Mouse (Mus musculus): ENCODE results near the gene Bean1. TPM values are rescaled to one million over a fixed set of nuclear protein-coding genes. Genes with fewer than 3 reads are reported as not detected.
A peak's percentile ranks its signal among the peaks of the same experiment; 100 is the strongest.

Bean1 gene
- polyA plus RNA-seq, 1 experiment = 23.0 TPM

DNA sequence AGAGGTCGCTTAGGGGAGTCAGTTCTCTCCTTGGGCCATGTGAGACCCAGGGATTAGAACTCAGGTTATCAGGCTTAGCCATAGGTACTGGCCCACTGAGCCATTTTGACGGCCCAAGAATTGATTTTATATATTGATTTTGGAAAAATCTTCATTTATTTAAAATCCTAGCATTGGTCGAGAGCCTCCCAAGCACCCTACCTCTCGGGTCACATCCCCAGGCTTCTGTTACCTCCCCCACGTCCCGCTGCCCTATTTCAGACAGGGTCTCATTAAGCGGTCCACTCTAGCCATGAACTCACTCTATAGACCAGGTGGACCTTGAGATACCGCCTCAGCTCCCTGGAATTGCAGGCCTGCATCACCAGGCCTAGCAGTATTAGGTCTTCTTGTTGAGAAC, 35.7 kb upstream of the Bean1 start:
- Histone ChIP-seq H3K4me1 (ENCODE audit: control insufficient read depth, insufficient read depth, low read length) (no peaks in the 10 kb centered on the region), H3K27ac (ENCODE audit: insufficient read depth, low read length) (no peak overlapping the region), H3K4me3 (replicated peaks; ENCODE audit: insufficient read depth, low read depth, low read length) (no peak overlapping the region), H3K27me3 (ENCODE audit: control insufficient read depth, insufficient read depth, low read length) (no peaks in the 10 kb centered on the region)
- TF ChIP-seq CTCF (IDR thresholded peaks at IDR 0.05; ENCODE audit: borderline replicate concordance, insufficient read depth, low read depth, low read length) = no peak
- TF ChIP-seq POLR2A (IDR thresholded peaks at IDR 0.05; ENCODE audit: borderline replicate concordance, insufficient read depth, low read length) = no peak
- 97% methylated on average over 8 of the region's 8 CpGs for WGBS
- no peak for DNase-seq

DNA sequence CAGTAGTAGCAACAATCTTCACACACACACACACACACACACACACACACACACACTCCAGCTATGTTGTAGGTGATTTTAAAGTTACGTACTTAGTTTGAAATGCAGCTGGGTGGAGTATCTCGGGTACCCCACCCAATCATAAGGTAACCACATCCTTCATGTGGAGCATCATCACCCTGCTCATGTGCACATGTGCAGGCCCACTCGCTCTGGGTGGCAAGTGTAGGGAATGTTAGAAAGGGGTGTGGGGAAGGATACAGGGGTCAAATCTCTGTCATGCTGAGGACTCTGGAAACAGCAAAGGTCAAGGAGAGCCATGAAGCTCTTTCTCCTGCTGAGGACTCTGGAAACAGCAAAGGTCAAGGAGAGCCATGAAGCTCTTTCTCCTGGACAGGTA, 34.0 kb upstream of the Bean1 start:
- no peak for TF ChIP-seq CTCF (IDR thresholded peaks at IDR 0.05; ENCODE audit: borderline replicate concordance, insufficient read depth, low read depth, low read length)
- no peak overlapping the region for H3K27ac ChIP-seq (ENCODE audit: insufficient read depth, low read length)
- no peak for DNase-seq
- 93% methylated on average over 3 of the region's 3 CpGs for WGBS
- no peaks in the 10 kb centered on the region for H3K4me1 ChIP-seq (ENCODE audit: control insufficient read depth, insufficient read depth, low read length)
- H3K27me3 ChIP-seq (ENCODE audit: control insufficient read depth, insufficient read depth, low read length) = no peaks in the 10 kb centered on the region
- no peak overlapping the region for H3K4me3 ChIP-seq (replicated peaks; ENCODE audit: insufficient read depth, low read depth, low read length)

DNA sequence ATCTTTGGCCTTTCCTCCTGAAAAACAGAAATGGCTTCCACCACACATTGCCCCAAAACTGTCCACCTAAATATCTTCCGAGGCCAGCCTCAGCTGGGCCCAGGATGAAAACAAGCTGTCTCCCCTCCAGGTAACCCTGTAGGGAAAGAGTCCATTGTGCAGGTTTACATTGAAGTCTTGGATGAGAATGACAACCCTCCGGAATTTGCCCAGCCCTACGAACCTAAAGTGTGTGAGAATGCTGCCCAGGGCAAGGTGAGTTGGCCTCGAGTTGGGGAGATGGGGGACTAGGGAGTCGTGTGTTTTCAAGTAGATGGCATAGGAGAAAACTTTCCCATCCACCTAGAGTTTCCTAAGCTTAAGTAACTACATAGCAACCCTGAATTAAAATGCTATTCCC, 32.6 kb upstream of the Bean1 start:
- H3K27ac ChIP-seq (ENCODE audit: insufficient read depth, low read length) = no peak overlapping the region
- no peak for TF ChIP-seq CTCF (IDR thresholded peaks at IDR 0.05; ENCODE audit: borderline replicate concordance, insufficient read depth, low read depth, low read length)
- no peak for TF ChIP-seq POLR2A (IDR thresholded peaks at IDR 0.05; ENCODE audit: borderline replicate concordance, insufficient read depth, low read length)
- no peak for DNase-seq
- H3K4me3 ChIP-seq (replicated peaks; ENCODE audit: insufficient read depth, low read depth, low read length) = no peak overlapping the region
- no peaks in the 10 kb centered on the region for H3K27me3 ChIP-seq (ENCODE audit: control insufficient read depth, insufficient read depth, low read length)
- 80% methylated on average over 5 of the region's 5 CpGs for whole genome bisulfite sequencing
- H3K4me1 ChIP-seq (ENCODE audit: control insufficient read depth, insufficient read depth, low read length) = no peaks in the 10 kb centered on the region

DNA sequence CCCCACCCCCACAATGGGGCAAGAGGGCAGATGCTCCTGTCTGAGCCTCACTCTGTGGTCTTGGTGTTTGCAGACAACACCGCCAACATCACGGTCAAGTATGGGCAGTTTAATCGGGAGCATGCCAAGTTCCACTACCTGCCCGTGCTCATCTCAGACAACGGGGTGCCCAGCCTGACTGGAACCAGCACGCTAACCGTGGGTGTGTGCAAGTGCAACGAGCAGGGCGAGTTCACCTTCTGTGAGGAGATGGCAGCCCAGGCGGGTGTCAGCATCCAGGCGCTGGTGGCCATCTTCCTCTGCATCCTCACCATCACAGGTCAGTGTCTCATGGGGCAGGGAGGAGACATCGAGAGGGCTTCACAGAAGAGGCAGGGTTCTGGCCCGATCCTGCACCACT, 29.6 kb upstream of the Bean1 start:
- Histone ChIP-seq H3K4me3 (replicated peaks; ENCODE audit: insufficient read depth, low read depth, low read length) (no peak overlapping the region), H3K27ac (ENCODE audit: insufficient read depth, low read length) (no peak overlapping the region), H3K4me1 (ENCODE audit: control insufficient read depth, insufficient read depth, low read length) (no peaks in the 10 kb centered on the region), H3K27me3 (ENCODE audit: control insufficient read depth, insufficient read depth, low read length) (no peaks in the 10 kb centered on the region)
- TF ChIP-seq CTCF (IDR thresholded peaks at IDR 0.05; ENCODE audit: borderline replicate concordance, insufficient read depth, low read depth, low read length) (no peak), POLR2A (IDR thresholded peaks at IDR 0.05; ENCODE audit: borderline replicate concordance, insufficient read depth, low read length) (no peak)
- WGBS = 80% methylated on average over 13 of the region's 13 CpGs
- DNase-seq = no peak

DNA sequence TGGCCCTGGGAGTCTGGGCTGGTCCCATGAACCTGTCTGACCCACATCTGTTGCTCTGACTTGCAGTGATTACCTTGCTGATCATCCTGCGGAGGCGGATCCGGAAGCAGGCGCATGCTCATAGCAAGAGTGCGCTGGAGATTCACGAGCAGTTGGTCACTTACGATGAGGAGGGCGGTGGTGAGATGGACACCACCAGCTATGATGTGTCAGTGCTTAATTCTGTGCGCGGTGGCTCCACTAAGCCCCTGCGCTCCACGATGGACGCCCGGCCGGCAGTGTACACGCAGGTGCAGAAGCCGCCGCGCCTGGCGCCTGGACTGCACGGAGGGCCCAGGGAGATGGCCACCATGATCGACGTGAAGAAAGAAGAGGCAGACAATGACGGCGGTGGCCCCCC, 27.8 kb upstream of the Bean1 start:
- no peak for DNase-seq
- 90% methylated on average over 25 of the region's 25 CpGs for WGBS

DNA sequence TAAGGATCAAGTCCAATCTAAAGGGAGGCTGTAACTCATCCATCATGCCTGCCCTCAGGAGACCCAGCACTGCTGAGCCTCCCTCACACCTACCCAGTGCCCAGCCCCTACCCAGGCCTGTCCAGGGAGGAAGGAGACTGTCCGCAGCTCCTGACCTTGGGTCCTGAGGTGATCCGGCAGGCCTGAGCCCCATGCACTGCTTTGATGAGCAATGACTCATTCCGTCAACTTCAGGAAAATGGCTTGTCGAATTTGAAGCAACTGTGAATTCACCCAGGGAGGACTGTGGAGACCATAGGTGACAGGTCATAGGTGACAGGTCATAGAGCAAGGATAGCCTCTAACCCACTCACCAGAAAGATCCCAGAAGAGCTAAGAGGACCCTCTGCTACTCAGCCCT, 26.9 kb upstream of the Bean1 start:
- DNase-seq = no peak
- Histone ChIP-seq H3K4me3 (replicated peaks; ENCODE audit: insufficient read depth, low read depth, low read length) (no peak overlapping the region), H3K4me1 (ENCODE audit: control insufficient read depth, insufficient read depth, low read length) (no peaks in the 10 kb centered on the region), H3K27me3 (ENCODE audit: control insufficient read depth, insufficient read depth, low read length) (no peaks in the 10 kb centered on the region), H3K27ac (ENCODE audit: insufficient read depth, low read length) (no peak overlapping the region)
- TF ChIP-seq POLR2A (IDR thresholded peaks at IDR 0.05; ENCODE audit: borderline replicate concordance, insufficient read depth, low read length) (no peak), CTCF (IDR thresholded peaks at IDR 0.05; ENCODE audit: borderline replicate concordance, insufficient read depth, low read depth, low read length) (no peak)
- WGBS = 91% methylated on average over 4 of the region's 4 CpGs

More for the DNA sequence above, 27.8 kb upstream of the Bean1 start:
- no peak overlapping the region for H3K4me3 ChIP-seq (replicated peaks; ENCODE audit: insufficient read depth, low read depth, low read length)
- H3K4me1 ChIP-seq (ENCODE audit: control insufficient read depth, insufficient read depth, low read length) = no peaks in the 10 kb centered on the region
- H3K27ac ChIP-seq (ENCODE audit: insufficient read depth, low read length) = no peak overlapping the region
- H3K27me3 ChIP-seq (ENCODE audit: control insufficient read depth, insufficient read depth, low read length) = no peaks in the 10 kb centered on the region
- no peak for TF ChIP-seq POLR2A (IDR thresholded peaks at IDR 0.05; ENCODE audit: borderline replicate concordance, insufficient read depth, low read length)
- TF ChIP-seq CTCF (IDR thresholded peaks at IDR 0.05; ENCODE audit: borderline replicate concordance, insufficient read depth, low read depth, low read length) = no peak

DNA sequence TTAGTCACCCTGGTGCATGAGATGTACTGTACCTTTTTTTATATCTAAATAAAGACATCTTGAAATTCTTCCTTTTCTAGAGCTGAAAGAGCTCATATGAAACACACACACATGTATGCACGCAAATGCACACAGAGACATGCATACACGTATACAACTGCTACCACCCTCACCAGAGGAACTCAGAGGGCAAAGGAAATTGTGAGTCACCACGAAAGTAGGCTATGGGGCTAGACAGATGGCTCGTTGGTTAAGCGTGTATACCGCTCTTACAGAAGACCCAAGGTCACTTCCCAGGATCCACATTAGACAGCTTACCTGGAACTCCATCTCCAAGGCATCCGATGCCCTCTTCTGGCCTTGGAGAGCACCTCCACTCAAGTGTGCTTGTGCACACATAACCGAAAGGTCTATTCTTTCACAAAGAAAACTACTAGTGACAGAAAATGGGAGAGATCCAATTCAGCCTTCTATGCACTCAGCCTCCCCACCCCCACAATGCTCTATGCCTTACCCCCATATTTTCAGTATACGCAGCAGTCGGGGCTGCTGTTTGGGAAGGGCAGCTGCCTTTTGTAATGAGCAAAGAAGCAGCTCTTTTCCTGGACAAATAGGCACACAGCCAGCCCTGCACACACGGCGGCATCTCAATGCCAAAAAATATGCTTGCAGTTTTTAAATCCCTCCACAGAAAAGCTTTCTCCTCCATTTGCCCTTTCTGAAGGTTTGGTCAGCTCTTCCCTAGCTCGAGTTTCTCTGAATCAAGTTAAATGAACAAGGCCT, 25.6 kb upstream of the Bean1 start:
- no peak for DNase-seq
- H3K4me3 ChIP-seq (replicated peaks; ENCODE audit: insufficient read depth, low read depth, low read length) = no peak overlapping the region
- no peak overlapping the region for H3K27ac ChIP-seq (ENCODE audit: insufficient read depth, low read length)
- H3K27me3 ChIP-seq (ENCODE audit: control insufficient read depth, insufficient read depth, low read length) = no peaks in the 10 kb centered on the region
- H3K4me1 ChIP-seq (ENCODE audit: control insufficient read depth, insufficient read depth, low read length) = no peaks in the 10 kb centered on the region
- WGBS = 57% methylated on average over 13 of the region's 13 CpGs
- TF ChIP-seq CTCF (IDR thresholded peaks at IDR 0.05; ENCODE audit: borderline replicate concordance, insufficient read depth, low read depth, low read length) (no peak), POLR2A (IDR thresholded peaks at IDR 0.05; ENCODE audit: borderline replicate concordance, insufficient read depth, low read length) (no peak)

DNA sequence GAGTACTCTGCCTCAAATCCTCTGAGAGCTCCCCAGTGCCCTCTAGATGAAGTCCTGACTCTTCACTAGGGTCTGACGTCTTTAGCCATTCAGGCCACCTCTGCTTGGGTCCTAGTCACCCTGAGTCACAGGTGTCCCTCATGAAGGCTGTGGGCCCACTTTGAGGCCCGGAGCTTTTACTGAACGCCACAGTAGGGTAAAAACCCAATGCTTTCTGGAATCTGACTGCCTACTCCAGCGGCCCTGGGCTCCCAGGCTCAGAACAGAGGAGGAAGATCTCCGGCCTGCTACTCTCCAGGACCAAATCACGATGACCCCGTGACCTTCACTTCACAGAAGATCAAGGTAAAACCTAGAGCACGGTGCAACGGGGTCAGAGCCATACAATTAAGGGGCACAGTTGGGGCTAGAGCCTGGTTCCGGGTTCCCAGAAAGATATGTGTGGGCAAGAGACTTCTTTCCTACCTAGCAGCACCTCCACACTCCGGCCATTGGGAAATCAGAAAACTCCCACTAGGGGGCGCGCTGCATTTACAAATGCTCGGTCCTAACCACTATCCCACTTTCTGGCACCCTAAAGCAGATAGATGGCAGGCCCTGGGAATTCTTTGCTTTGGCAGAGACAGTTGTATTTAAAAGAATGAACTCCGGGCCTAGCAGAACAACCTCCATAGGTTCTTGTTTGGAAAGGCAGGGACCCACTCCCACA, 24.1 kb upstream of the Bean1 start:
- no peak overlapping the region for H3K27ac ChIP-seq (ENCODE audit: insufficient read depth, low read length)
- 35% methylated on average over 15 of the region's 15 CpGs for WGBS

More for the DNA sequence above, 24.1 kb upstream of the Bean1 start:
- TF ChIP-seq POLR2A (IDR thresholded peaks at IDR 0.05; ENCODE audit: borderline replicate concordance, insufficient read depth, low read length) (no peak), CTCF (IDR thresholded peaks at IDR 0.05; ENCODE audit: borderline replicate concordance, insufficient read depth, low read depth, low read length) (peak; percentile 58)
- Histone ChIP-seq H3K4me3 (replicated peaks; ENCODE audit: insufficient read depth, low read depth, low read length) (no peak overlapping the region), H3K27me3 (ENCODE audit: control insufficient read depth, insufficient read depth, low read length) (no peaks in the 10 kb centered on the region), H3K4me1 (ENCODE audit: control insufficient read depth, insufficient read depth, low read length) (no peaks in the 10 kb centered on the region)
- peak; percentile 61 to 80 for DNase-seq

All from cerebellum, adult 2 months (tissue).